Mouse (Mus musculus): ENCODE results near the gene Crip2. TPM values are rescaled to one million over a fixed set of nuclear protein-coding genes. Genes with fewer than 3 reads are reported as not detected.

Gene Crip2
- polyA plus RNA-seq, 1 experiment from 2014 or later, result 112 TPM

- peaks cover 2% of the 10 kb centered on the region for H3K4me1 ChIP-seq (replicated peaks; ENCODE audit: control insufficient read depth, insufficient read depth)
- peak overlapping the region; percentile 56 for H3K4me3 ChIP-seq (ENCODE audit: low read depth, low read length)
- H3K4me2 ChIP-seq (replicated peaks; ENCODE audit: low read depth), result peak overlapping the region; percentile 74
- DNase-seq (ENCODE audit: low spot score) (no peak), ATAC-seq (ENCODE audit: low FRiP score, low TSS enrichment) (no peak)
- 50% methylated on average over 12 of the region's 12 CpGs for WGBS
- H3K9me3 ChIP-seq (ENCODE audit: control insufficient read depth, low read length), result no peaks in the 10 kb centered on the region
- H3K36me3 ChIP-seq (ENCODE audit: control insufficient read depth, insufficient read depth, low read length), result no peaks in the 10 kb centered on the region
- H3K27me3 ChIP-seq (ENCODE audit: control insufficient read depth, insufficient read depth, low read length), result no peaks in the 10 kb centered on the region; the same call in 1 of the 2 replicates
- H3K9ac ChIP-seq (ENCODE audit: low read length), result peak overlapping the region; percentile 63
- no peak overlapping the region for H3K27ac ChIP-seq (replicated peaks)
- TF ChIP-seq EP300 (optimal IDR thresholded peaks at IDR 0.05) (no peak), CTCF (IDR thresholded peaks at IDR 0.05; ENCODE audit: low read depth) (no peak)
These were observed 46.4 kb downstream of the Crip2 start for GRCm38 (mm10) chr12:113186326-113187010.

GRCm38 (mm10) chr12:113187011-113187375 is 47.0 kb downstream of the Crip2 start:
- TF ChIP-seq EP300 (optimal IDR thresholded peaks at IDR 0.05) (no peak), CTCF (IDR thresholded peaks at IDR 0.05; ENCODE audit: low read depth) (no peak)
- Histone ChIP-seq H3K9me3 (ENCODE audit: control insufficient read depth, low read length) (no peaks in the 10 kb centered on the region), H3K27ac (replicated peaks) (no peak overlapping the region), H3K9ac (ENCODE audit: low read length) (no peak overlapping the region), H3K36me3 (ENCODE audit: control insufficient read depth, insufficient read depth, low read length) (no peaks in the 10 kb centered on the region), H3K27me3 (ENCODE audit: control insufficient read depth, insufficient read depth, low read length) (no peaks in the 10 kb centered on the region; the same call in 1 of the 2 replicates), H3K4me1 (replicated peaks; ENCODE audit: control insufficient read depth, insufficient read depth) (peaks cover 2% of the 10 kb centered on the region), H3K4me3 (ENCODE audit: low read depth, low read length) (peak overlapping the region; percentile 37; the same call in 1 of the 2 replicates), H3K4me2 (replicated peaks; ENCODE audit: low read depth) (peak overlapping the region; percentile 66)
- WGBS, result 51% methylated on average over 4 of the region's 4 CpGs
- no peak for DNase-seq (ENCODE audit: low spot score)
- ATAC-seq (ENCODE audit: low FRiP score, low TSS enrichment), result no peak

DNA sequence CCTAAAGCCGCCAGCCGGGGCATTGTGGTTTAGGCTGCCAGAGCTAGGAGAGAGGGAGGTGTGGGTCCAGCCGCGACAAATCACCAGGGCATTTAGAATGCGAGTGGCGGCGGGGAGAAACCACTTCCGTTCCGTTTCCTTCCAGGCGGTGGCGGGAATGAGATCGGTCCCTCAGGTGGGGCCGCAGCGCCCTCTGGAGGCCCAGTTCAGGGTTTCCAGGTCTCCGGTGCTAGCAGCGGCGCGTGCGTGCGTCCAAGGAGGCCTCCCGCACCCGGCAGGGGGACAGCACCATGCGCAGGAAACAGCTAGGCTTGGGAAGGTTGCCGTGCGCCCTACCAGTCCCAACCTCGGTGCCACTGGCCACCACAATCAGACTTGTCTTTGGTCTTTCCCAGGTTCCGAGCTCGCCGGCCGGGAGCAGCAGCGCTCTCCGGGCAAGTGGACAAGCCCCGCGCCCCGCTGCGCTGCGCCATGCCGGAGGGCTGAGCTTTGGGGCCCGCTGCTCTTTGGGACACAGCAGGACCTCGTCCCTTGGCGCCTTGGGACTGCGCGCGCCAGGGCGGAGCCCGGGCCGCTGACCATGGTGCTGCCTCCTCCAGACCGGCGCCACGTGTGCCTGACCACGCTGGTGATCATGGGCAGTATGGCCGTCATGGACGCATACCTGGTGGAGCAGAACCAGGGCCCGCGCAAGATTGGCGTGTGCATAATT is 47.7 kb downstream of the Crip2 start:
- Histone ChIP-seq H3K4me3 (ENCODE audit: low read depth, low read length) (peak overlapping the region; percentile 37), H3K4me1 (replicated peaks; ENCODE audit: control insufficient read depth, insufficient read depth) (peaks cover 2% of the 10 kb centered on the region), H3K27me3 (ENCODE audit: control insufficient read depth, insufficient read depth, low read length) (no peaks in the 10 kb centered on the region; the same call in 1 of the 2 replicates), H3K27ac (replicated peaks) (no peak overlapping the region), H3K9me3 (ENCODE audit: control insufficient read depth, low read length) (no peaks in the 10 kb centered on the region), H3K36me3 (ENCODE audit: control insufficient read depth, insufficient read depth, low read length) (no peaks in the 10 kb centered on the region), H3K4me2 (replicated peaks; ENCODE audit: low read depth) (peak overlapping the region; percentile 66), H3K9ac (ENCODE audit: low read length) (peak overlapping the region; percentile 23)
- peak; percentile 65 for ATAC-seq (ENCODE audit: low FRiP score, low TSS enrichment)
- peak; percentile 87 for TF ChIP-seq CTCF (IDR thresholded peaks at IDR 0.05; ENCODE audit: low read depth)
- TF ChIP-seq EP300 (optimal IDR thresholded peaks at IDR 0.05), result no peak
- WGBS, result 4% methylated on average over 52 of the region's 56 CpGs
- DNase-seq (ENCODE audit: low spot score), result peak; percentile 87

DNA sequence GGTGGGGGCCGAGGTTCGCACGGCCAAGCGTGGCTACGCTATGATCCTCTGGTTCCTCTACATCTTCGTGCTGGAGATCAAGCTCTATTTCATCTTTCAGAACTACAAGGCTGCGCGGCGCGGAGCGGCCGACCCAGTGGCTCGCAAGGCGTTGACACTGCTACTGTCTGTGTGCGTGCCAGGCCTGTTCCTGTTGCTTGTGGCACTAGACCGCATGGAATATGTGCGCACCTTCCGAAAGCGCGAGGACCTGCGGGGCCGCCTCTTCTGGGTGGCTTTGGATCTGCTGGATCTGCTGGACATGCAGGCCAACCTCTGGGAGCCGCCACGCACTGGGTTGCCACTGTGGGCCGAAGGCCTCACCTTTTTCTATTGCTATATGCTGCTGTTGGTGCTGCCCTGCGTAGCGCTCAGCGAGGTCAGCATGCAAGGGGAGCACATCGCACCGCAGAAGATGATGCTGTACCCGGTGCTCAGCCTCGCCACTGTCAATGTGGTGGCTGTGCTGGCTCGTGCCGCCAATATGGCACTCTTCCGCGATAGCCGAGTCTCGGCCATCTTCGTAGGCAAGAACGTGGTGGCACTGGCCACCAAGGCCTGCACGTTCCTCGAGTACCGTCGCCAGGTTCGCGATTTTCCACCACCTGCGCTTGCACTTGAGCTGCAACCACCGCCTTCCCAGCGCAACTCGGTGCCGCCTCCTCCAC is 48.5 kb downstream of the Crip2 start:
- ATAC-seq (ENCODE audit: low FRiP score, low TSS enrichment) (peak; percentile 8; the same call in 1 of the 2 replicates), DNase-seq (ENCODE audit: low spot score) (no peak)
- H3K9me3 ChIP-seq (ENCODE audit: control insufficient read depth, low read length), result no peaks in the 10 kb centered on the region
- no peaks in the 10 kb centered on the region for H3K36me3 ChIP-seq (ENCODE audit: control insufficient read depth, insufficient read depth, low read length)
- H3K27me3 ChIP-seq (ENCODE audit: control insufficient read depth, insufficient read depth, low read length), result no peaks in the 10 kb centered on the region; the same call in 1 of the 2 replicates
- H3K9ac ChIP-seq (ENCODE audit: low read length), result no peak overlapping the region
- TF ChIP-seq CTCF (IDR thresholded peaks at IDR 0.05; ENCODE audit: low read depth), result no peak
- TF ChIP-seq EP300 (optimal IDR thresholded peaks at IDR 0.05), result no peak
- H3K4me3 ChIP-seq (ENCODE audit: low read depth, low read length), result no peak overlapping the region
- no peak overlapping the region for H3K27ac ChIP-seq (replicated peaks)
- H3K4me2 ChIP-seq (replicated peaks; ENCODE audit: low read depth), result peak overlapping the region; percentile 66; the same call in 1 of the 2 replicates
- H3K4me1 ChIP-seq (replicated peaks; ENCODE audit: control insufficient read depth, insufficient read depth), result peaks cover 2% of the 10 kb centered on the region
- WGBS, result 83% methylated on average over 51 of the region's 51 CpGs

- H3K4me1 ChIP-seq (replicated peaks; ENCODE audit: control insufficient read depth, insufficient read depth), result no peaks in the 10 kb centered on the region
- H3K9ac ChIP-seq (ENCODE audit: low read length), result no peak overlapping the region
- no peaks in the 10 kb centered on the region for H3K9me3 ChIP-seq (ENCODE audit: control insufficient read depth, low read length)
- no peak overlapping the region for H3K4me3 ChIP-seq (ENCODE audit: low read depth, low read length)
- H3K4me2 ChIP-seq (replicated peaks; ENCODE audit: low read depth), result no peak overlapping the region
- no peaks in the 10 kb centered on the region for H3K36me3 ChIP-seq (ENCODE audit: control insufficient read depth, insufficient read depth, low read length)
- WGBS, result 33% methylated on average over 2 of the region's 2 CpGs
- H3K27me3 ChIP-seq (ENCODE audit: control insufficient read depth, insufficient read depth, low read length), result no peaks in the 10 kb centered on the region
- DNase-seq (ENCODE audit: low spot score), result no peak
- TF ChIP-seq EP300 (optimal IDR thresholded peaks at IDR 0.05) (no peak), CTCF (IDR thresholded peaks at IDR 0.05; ENCODE audit: low read depth) (no peak)
- no peak overlapping the region for H3K27ac ChIP-seq (replicated peaks)
- no peak for ATAC-seq (ENCODE audit: low FRiP score, low TSS enrichment)
These were observed 53.4 kb downstream of the Crip2 start for GRCm38 (mm10) chr12:113193423-113193822.

Other genes starting within 250 kb of the Crip2 start
- gene Jag2, start 210.5 kb upstream of the Crip2 start, polyA plus RNA-seq (2015; fragmentation: Nextera tagmentation; extraction: Ambion mirVana), result 3.2 and 4.5 TPM in 2 replicates
- gene Nudt14, start 198.1 kb upstream of the Crip2 start, polyA plus RNA-seq (2015; fragmentation: Nextera tagmentation; extraction: Ambion mirVana), result 78.6 and 82.7 TPM in 2 replicates
- 17.1 and 19.7 TPM in 2 replicates for gene Btbd6, start 163.8 kb upstream of the Crip2 start, polyA plus RNA-seq (2015; fragmentation: Nextera tagmentation; extraction: Ambion mirVana)
- gene Brf1, start 139.5 kb upstream of the Crip2 start, polyA plus RNA-seq (2015; fragmentation: Nextera tagmentation; extraction: Ambion mirVana), result 22.3 and 27.6 TPM in 2 replicates
- gene Pacs2, start 125.7 kb upstream of the Crip2 start, polyA plus RNA-seq (2015; fragmentation: Nextera tagmentation; extraction: Ambion mirVana), result 4.1 and 5.1 TPM in 2 replicates
- not detected in 2 replicates for gene Tex22, start 65.7 kb upstream of the Crip2 start, polyA plus RNA-seq (2015; fragmentation: Nextera tagmentation; extraction: Ambion mirVana)
- gene Mta1, start 42.0 kb upstream of the Crip2 start, polyA plus RNA-seq (2015; fragmentation: Nextera tagmentation; extraction: Ambion mirVana), result 4.9 and 5.3 TPM in 2 replicates
- gene Crip1, start 6.1 kb downstream of the Crip2 start, polyA plus RNA-seq (2015; fragmentation: Nextera tagmentation; extraction: Ambion mirVana), result 585 and 865 TPM in 2 replicates
- 5.7 and 6.0 TPM in 2 replicates for gene Tedc1, start 16.2 kb downstream of the Crip2 start, polyA plus RNA-seq (2015; fragmentation: Nextera tagmentation; extraction: Ambion mirVana)
- gene Tmem121, start 45.7 kb downstream of the Crip2 start, polyA plus RNA-seq (2015; fragmentation: Nextera tagmentation; extraction: Ambion mirVana), result 4.2 and 4.6 TPM in 2 replicates